ENCODE assay signal across 14 mouse cellular contexts in genomic region chr13:12175988-12176736, GRCm38 (mm10).
DNase-seq lines count a peak whose midpoint lies in the region; ATAC-seq lines count a peak whose summit lies in the region.
"Had no signal": no experiment of that assay in that cellular context is flagged by ENCODE, and none has a peak within 500 bp of the region (broad histone marks: within the 10 kb centered on the region; RNA-seq: fewer than 3 reads in every experiment).

No protein-coding gene starts in this region.

- H3K36me3 ChIP-seq in heart, embryonic 10.5 days: peaks cover 4% of the 10 kb centered on the region; the same call in 1 of the 2 replicates
- no peaks in the 10 kb centered on the region for H3K36me3 ChIP-seq in kidney, embryonic 16.5 days (ENCODE audit: insufficient read depth, low read length)
- H3K36me3 ChIP-seq in limb, embryonic 10.5 days: no peaks in the 10 kb centered on the region; the same call in 1 of the 2 replicates

- H3K9ac ChIP-seq in kidney, embryonic 16.5 days (replicated peaks; ENCODE audit: low read length): no peak overlapping the region
- H3K9ac ChIP-seq: liver, embryonic 14.5 days had no signal

- peak overlapping the region; percentile 29 for H3K4me3 ChIP-seq in heart, embryonic 10.5 days
- H3K4me3 ChIP-seq in kidney, embryonic 16.5 days (ENCODE audit: low read length): no peak overlapping the region
- peak overlapping the region; percentile 23; the same call in 1 of the 2 replicates for H3K4me3 ChIP-seq in limb, embryonic 10.5 days

- WGBS in heart, embryonic 10.5 days: 34% methylated on average over 16 of the region's 16 CpGs
- WGBS in kidney, embryonic 16.5 days: 35% methylated on average over 16 of the region's 16 CpGs
- 28% methylated on average over 16 of the region's 16 CpGs for WGBS in limb, embryonic 10.5 days

- DNase-seq in heart, embryonic 10.5 days (ENCODE audit: low spot score): no peak
- no peak for DNase-seq in heart, adult 18-20 months
- no peak for DNase-seq in kidney, postnatal 25 days
- peak; percentile 81 for DNase-seq in ES-CJ7 (ENCODE audit: low read depth, low spot score)
- no peak for DNase-seq in limb, embryonic 10.5 days (ENCODE audit: low spot score)
- DNase-seq in adipocyte (ENCODE audit: low spot score): no peak
- DNase-seq in adrenal gland, adult (ENCODE audit: inconsistent age in 2 of 2, low spot score in 1 of 2): no peak
- DNase-seq: cerebellum, adult 18-20 months; heart, postnatal 14 days; lung, postnatal 36 days; thymus, postnatal 4 days had no signal

- H3K9me3 ChIP-seq in heart, embryonic 10.5 days: no peaks in the 10 kb centered on the region
- H3K9me3 ChIP-seq in kidney, embryonic 16.5 days (ENCODE audit: low read length): peaks cover 2% of the 10 kb centered on the region; the same call in 1 of the 2 replicates
- H3K9me3 ChIP-seq in limb, embryonic 10.5 days (replicated peaks): no peaks in the 10 kb centered on the region

- H3K4me1 ChIP-seq in heart, embryonic 10.5 days: peaks cover 25% of the 10 kb centered on the region
- no peaks in the 10 kb centered on the region for H3K4me1 ChIP-seq in kidney, embryonic 16.5 days (ENCODE audit: insufficient read depth, low read length)
- H3K4me1 ChIP-seq in limb, embryonic 10.5 days: peaks cover 2% of the 10 kb centered on the region; the same call in 1 of the 2 replicates

- peak; percentile 59; the same call in 1 of the 2 replicates for ATAC-seq in kidney, embryonic 16.5 days (ENCODE audit: low FRiP score, low TSS enrichment)

- no peak overlapping the region; the same call in 1 of the 2 replicates for H3K27ac ChIP-seq in heart, embryonic 10.5 days
- H3K27ac ChIP-seq in kidney, embryonic 16.5 days (ENCODE audit: low read length): no peak overlapping the region
- no peak overlapping the region for H3K27ac ChIP-seq in limb, embryonic 10.5 days
- H3K27ac ChIP-seq: liver, embryonic 14.5 days; stomach, postnatal 0 days had no signal

- no peaks in the 10 kb centered on the region for H3K27me3 ChIP-seq in heart, embryonic 10.5 days (ENCODE audit: insufficient read depth, poor library complexity, severe bottlenecking)
- no peaks in the 10 kb centered on the region for H3K27me3 ChIP-seq in kidney, embryonic 16.5 days (ENCODE audit: insufficient read depth, low read length)
- no peaks in the 10 kb centered on the region for H3K27me3 ChIP-seq in limb, embryonic 10.5 days (ENCODE audit: low read depth, poor library complexity, severe bottlenecking)

- no peak overlapping the region; the same call in 1 of the 2 replicates for H3K4me2 ChIP-seq in kidney, embryonic 16.5 days (replicated peaks; ENCODE audit: low read depth, low read length)
